Mouse (Mus musculus): Measurements from ENCODE around the gene Rbm20. TPM values are rescaled to one million over a fixed set of nuclear protein-coding genes. Genes with fewer than 3 reads are reported as not detected.
A peak's percentile ranks its signal among the peaks of the same experiment; 100 is the strongest.

The Rbm20 gene
- polyA plus RNA-seq, 1 experiment from 2014 or later: 2.5 TPM

DNA sequence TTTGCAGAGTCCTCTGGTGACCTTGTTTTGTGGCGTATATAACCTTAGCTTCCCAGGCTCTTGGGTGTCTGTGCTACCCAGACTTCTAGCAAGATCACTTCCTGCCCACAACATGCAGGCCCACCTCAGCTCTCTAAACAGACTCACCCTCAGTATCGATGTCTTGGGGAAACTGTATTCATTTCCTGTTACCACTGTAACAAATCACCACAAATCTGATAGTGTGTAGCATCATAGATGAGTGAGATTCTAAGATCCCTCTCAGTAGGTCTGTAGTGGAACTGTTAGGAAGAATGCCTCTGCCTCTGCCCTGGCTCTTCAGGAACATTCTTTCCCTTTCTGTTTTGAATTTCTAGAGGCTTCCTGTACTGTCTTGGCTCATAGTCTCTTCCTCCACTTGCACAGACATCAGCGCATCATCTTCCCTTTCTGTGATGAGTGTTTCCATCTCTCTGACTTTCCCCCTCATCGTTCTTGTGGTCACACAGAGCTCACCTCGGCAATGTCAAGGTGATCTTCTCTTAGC is 130.2 kb downstream of the Rbm20 start:
- Histone ChIP-seq H3K36me3 (ENCODE audit: control insufficient read depth, insufficient read depth, low read length) (no peaks in the 10 kb centered on the region), H3K4me1 (replicated peaks; ENCODE audit: control insufficient read depth, insufficient read depth) (peaks cover 11% of the 10 kb centered on the region), H3K4me2 (replicated peaks; ENCODE audit: low read depth) (no peak overlapping the region), H3K9ac (ENCODE audit: low read length) (no peak overlapping the region), H3K9me3 (ENCODE audit: control insufficient read depth, low read length) (no peaks in the 10 kb centered on the region), H3K4me3 (ENCODE audit: low read depth, low read length) (no peak overlapping the region), H3K27ac (replicated peaks) (no peak overlapping the region), H3K27me3 (ENCODE audit: control insufficient read depth, insufficient read depth, low read length) (no peaks in the 10 kb centered on the region)
- TF ChIP-seq EP300 (optimal IDR thresholded peaks at IDR 0.05): no peak
- TF ChIP-seq CTCF (IDR thresholded peaks at IDR 0.05; ENCODE audit: low read depth): no peak
- DNase-seq (ENCODE audit: low spot score): no peak
- ATAC-seq (ENCODE audit: low FRiP score, low TSS enrichment): no peak
- WGBS: 70% methylated on average over 5 of the region's 5 CpGs

DNA sequence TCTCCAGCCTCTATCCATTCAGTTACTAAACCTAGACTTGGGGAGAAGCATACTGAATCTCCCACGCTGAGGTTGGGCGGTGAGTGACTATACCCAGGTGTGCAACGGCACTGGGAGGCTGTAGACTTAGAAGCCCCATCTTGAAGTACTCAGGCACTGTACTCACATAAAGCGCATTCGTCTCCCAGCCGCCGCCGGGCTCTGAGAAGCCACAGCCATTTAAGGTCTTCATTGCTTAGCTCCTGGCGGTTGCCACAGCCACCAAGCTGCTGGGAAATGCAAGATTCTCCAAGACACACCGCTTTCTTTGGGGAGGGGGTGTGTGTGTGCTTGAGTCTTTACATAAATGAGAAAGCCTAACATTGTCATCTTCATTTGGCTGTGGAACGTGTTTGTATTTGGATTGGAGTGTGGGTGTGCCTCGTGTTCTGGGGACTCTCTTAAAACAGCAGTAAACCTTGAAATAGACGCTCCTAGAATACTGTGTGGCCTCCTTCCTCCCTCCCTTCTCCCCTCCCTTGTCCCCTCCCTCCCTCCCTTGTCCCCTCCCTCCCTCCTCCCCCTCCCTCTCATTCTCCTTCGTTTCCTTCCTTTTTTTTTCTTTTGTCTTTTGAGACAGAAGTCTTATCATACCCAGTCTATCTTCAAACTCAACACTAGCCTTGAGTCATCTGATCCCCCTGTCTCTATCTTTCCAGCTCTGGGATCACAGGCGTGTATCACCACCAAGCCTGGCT is 131.1 kb downstream of the Rbm20 start:
- H3K4me3 ChIP-seq (ENCODE audit: low read depth, low read length): no peak overlapping the region
- no peak for TF ChIP-seq EP300 (optimal IDR thresholded peaks at IDR 0.05)
- TF ChIP-seq CTCF (IDR thresholded peaks at IDR 0.05; ENCODE audit: low read depth): no peak
- no peak overlapping the region for H3K27ac ChIP-seq (replicated peaks)
- H3K9me3 ChIP-seq (ENCODE audit: control insufficient read depth, low read length): no peaks in the 10 kb centered on the region
- H3K9ac ChIP-seq (ENCODE audit: low read length): no peak overlapping the region
- 46% methylated on average over 15 of the region's 15 CpGs for WGBS
- no peaks in the 10 kb centered on the region for H3K27me3 ChIP-seq (ENCODE audit: control insufficient read depth, insufficient read depth, low read length)
- H3K36me3 ChIP-seq (ENCODE audit: control insufficient read depth, insufficient read depth, low read length): no peaks in the 10 kb centered on the region
- H3K4me2 ChIP-seq (replicated peaks; ENCODE audit: low read depth): no peak overlapping the region
- DNase-seq (ENCODE audit: low spot score) (no peak), ATAC-seq (ENCODE audit: low FRiP score, low TSS enrichment) (no peak)
- H3K4me1 ChIP-seq (replicated peaks; ENCODE audit: control insufficient read depth, insufficient read depth): peaks cover 11% of the 10 kb centered on the region

DNA sequence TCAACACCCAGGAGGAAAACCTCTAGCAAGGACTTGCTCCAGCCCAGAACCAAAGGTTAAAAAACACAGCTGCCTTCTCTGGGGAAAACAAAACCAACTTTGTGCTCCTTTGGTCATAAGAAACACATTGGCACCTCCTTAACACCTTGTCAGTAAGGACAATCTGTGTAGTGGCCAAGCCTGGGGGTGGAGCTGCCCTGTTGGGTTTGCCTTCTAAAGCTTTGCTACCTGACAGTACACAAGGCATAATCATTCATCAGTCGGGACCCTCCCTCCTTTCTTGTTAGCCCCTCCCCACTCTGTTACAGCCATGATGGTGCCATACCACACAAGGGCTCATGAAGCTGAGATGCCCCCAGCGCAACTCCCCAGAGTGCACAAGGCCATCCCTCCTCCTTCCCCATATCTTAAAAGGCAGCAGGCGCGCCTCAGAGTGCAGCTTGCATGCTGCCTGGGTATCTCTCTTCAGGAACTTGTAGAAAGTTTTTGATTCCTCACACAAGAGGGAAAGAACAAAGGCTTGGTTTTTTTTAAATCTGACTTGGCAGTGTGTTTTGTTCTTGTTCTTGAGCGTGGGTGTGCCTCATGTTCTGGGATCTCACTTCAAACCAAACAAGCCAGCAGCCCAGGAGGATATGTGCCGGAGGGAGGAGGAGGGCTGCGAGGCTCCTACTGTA is 132.2 kb downstream of the Rbm20 start:
- Histone ChIP-seq H3K9ac (ENCODE audit: low read length) (no peak overlapping the region), H3K4me2 (replicated peaks; ENCODE audit: low read depth) (no peak overlapping the region), H3K9me3 (ENCODE audit: control insufficient read depth, low read length) (no peaks in the 10 kb centered on the region), H3K36me3 (ENCODE audit: control insufficient read depth, insufficient read depth, low read length) (no peaks in the 10 kb centered on the region), H3K4me1 (replicated peaks; ENCODE audit: control insufficient read depth, insufficient read depth) (peaks cover 11% of the 10 kb centered on the region), H3K27ac (replicated peaks) (peak overlapping the region; percentile 30; the same call in 1 of the 2 replicates), H3K27me3 (ENCODE audit: control insufficient read depth, insufficient read depth, low read length) (no peaks in the 10 kb centered on the region), H3K4me3 (ENCODE audit: low read depth, low read length) (no peak overlapping the region)
- DNase-seq (ENCODE audit: low spot score) (no peak), ATAC-seq (ENCODE audit: low FRiP score, low TSS enrichment) (peak; percentile 34; the same call in 1 of the 2 replicates)
- WGBS: 36% methylated on average over 7 of the region's 7 CpGs
- TF ChIP-seq EP300 (optimal IDR thresholded peaks at IDR 0.05) (no peak), CTCF (IDR thresholded peaks at IDR 0.05; ENCODE audit: low read depth) (no peak)

DNA sequence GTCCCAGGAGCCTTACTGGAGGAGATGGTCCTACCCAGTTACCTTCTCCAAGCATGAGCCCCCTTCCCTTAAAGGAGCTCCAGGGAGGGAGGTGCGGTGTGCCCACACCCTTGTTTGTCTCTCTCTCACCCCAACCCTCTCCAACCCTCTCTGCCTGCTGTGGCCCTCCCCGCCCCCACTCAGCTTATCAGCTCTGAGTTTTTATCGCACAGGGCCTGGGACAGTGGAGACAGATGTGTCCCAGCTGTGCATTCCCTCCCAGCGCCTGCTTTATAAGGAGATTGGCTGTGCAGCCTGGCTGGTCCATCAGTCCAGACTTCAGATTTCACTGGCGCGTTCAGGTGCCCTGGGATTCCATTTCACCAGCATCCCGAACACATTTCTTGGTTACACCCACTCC is 132.9 kb downstream of the Rbm20 start:
- TF ChIP-seq EP300 (optimal IDR thresholded peaks at IDR 0.05): no peak
- TF ChIP-seq CTCF (IDR thresholded peaks at IDR 0.05; ENCODE audit: low read depth): no peak
- H3K9ac ChIP-seq (ENCODE audit: low read length): no peak overlapping the region
- no peak overlapping the region for H3K4me3 ChIP-seq (ENCODE audit: low read depth, low read length)
- H3K9me3 ChIP-seq (ENCODE audit: control insufficient read depth, low read length): no peaks in the 10 kb centered on the region
- H3K27me3 ChIP-seq (ENCODE audit: control insufficient read depth, insufficient read depth, low read length): no peaks in the 10 kb centered on the region
- DNase-seq (ENCODE audit: low spot score) (no peak), ATAC-seq (ENCODE audit: low FRiP score, low TSS enrichment) (0 out of 2 replicates have a peak, but pooled peaks have one; percentile 30)
- H3K4me1 ChIP-seq (replicated peaks; ENCODE audit: control insufficient read depth, insufficient read depth): peaks cover 11% of the 10 kb centered on the region
- H3K27ac ChIP-seq (replicated peaks): peak overlapping the region; percentile 30; the same call in 1 of the 2 replicates
- WGBS: 31% methylated on average over 7 of the region's 7 CpGs
- no peaks in the 10 kb centered on the region for H3K36me3 ChIP-seq (ENCODE audit: control insufficient read depth, insufficient read depth, low read length)
- no peak overlapping the region for H3K4me2 ChIP-seq (replicated peaks; ENCODE audit: low read depth)

DNA sequence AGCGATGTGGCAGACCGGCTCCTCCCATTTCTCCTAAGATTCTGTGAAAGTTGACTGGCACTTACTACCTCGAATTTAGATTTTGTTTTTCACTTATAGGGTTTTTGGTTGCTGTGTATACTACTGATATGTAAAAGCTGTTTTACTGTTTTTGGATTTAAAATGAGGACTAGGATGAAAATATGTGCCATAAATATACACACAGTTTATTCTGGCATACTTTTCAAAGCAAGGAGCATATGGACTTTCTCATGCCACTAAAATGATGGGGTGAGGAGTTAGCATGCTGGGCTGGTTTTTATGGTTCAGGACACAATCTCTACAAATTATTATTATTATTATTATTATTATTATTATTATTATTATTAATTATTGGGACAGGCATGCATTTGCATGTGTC is 133.5 kb downstream of the Rbm20 start:
- Histone ChIP-seq H3K4me2 (replicated peaks; ENCODE audit: low read depth) (no peak overlapping the region), H3K4me1 (replicated peaks; ENCODE audit: control insufficient read depth, insufficient read depth) (peaks cover 11% of the 10 kb centered on the region), H3K36me3 (ENCODE audit: control insufficient read depth, insufficient read depth, low read length) (no peaks in the 10 kb centered on the region), H3K4me3 (ENCODE audit: low read depth, low read length) (no peak overlapping the region), H3K9ac (ENCODE audit: low read length) (no peak overlapping the region), H3K27ac (replicated peaks) (no peak overlapping the region), H3K9me3 (ENCODE audit: control insufficient read depth, low read length) (no peaks in the 10 kb centered on the region), H3K27me3 (ENCODE audit: control insufficient read depth, insufficient read depth, low read length) (no peaks in the 10 kb centered on the region)
- no peak for ATAC-seq (ENCODE audit: low FRiP score, low TSS enrichment)
- no peak for DNase-seq (ENCODE audit: low spot score)
- TF ChIP-seq EP300 (optimal IDR thresholded peaks at IDR 0.05): no peak
- no peak for TF ChIP-seq CTCF (IDR thresholded peaks at IDR 0.05; ENCODE audit: low read depth)
- 48% methylated on average over 3 of the region's 3 CpGs for WGBS

DNA sequence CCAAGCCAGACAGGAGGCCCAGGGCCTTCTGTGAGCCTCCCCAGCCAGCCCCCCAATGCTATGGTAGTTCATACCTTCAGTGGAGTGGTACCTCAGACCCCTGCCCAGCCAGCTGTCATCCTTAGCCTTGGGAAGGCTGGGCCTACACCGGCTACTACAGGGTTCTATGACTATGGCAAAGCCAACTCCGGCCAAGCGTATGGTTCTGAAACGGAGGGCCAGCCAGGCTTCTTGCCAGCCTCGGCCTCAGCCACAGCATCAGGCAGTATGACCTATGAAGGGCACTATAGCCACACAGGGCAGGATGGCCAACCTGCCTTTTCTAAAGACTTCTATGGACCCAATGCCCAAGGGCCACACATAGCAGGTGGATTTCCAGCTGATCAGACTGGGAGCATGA is 136.5 kb downstream of the Rbm20 start:
- no peak for DNase-seq (ENCODE audit: low spot score)
- Histone ChIP-seq H3K4me1 (replicated peaks; ENCODE audit: control insufficient read depth, insufficient read depth) (peaks cover 11% of the 10 kb centered on the region), H3K27me3 (ENCODE audit: control insufficient read depth, insufficient read depth, low read length) (no peaks in the 10 kb centered on the region), H3K4me2 (replicated peaks; ENCODE audit: low read depth) (no peak overlapping the region), H3K9me3 (ENCODE audit: control insufficient read depth, low read length) (no peaks in the 10 kb centered on the region), H3K9ac (ENCODE audit: low read length) (no peak overlapping the region), H3K4me3 (ENCODE audit: low read depth, low read length) (no peak overlapping the region), H3K27ac (replicated peaks) (no peak overlapping the region), H3K36me3 (ENCODE audit: control insufficient read depth, insufficient read depth, low read length) (no peaks in the 10 kb centered on the region)
- TF ChIP-seq CTCF (IDR thresholded peaks at IDR 0.05; ENCODE audit: low read depth) (no peak), EP300 (optimal IDR thresholded peaks at IDR 0.05) (no peak)
- 96% methylated on average over 5 of the region's 5 CpGs for WGBS
- ATAC-seq (ENCODE audit: low FRiP score, low TSS enrichment): no peak

Data from stomach, postnatal 0 days (tissue).